Mouse (Mus musculus): Measurements from ENCODE around the gene Cbx6. TPM values are rescaled to one million over a fixed set of nuclear protein-coding genes. Genes with fewer than 3 reads are reported as not detected.

Cbx6 gene
- total RNA-seq, 1 experiment from 2014 or later: 19.6 TPM

GRCm38 (mm10) chr15:79774117-79775027 lies 60.1 kb downstream of the Cbx6 start:
- peak; percentile 97 for ATAC-seq (replicated peaks; ENCODE audit: low read depth, poor library complexity, severe bottlenecking)

Other genes with a start within 250 kb of the Cbx6 start
- 1.8 and 2.1 TPM in 2 replicates for gene Dmc1, start 229.6 kb downstream of the Cbx6 start, total RNA-seq (2017)
- 2.8 and 2.9 TPM in 2 replicates for gene Fam227a, start 175.7 kb downstream of the Cbx6 start, total RNA-seq (2017)
- 46.7 and 51.4 TPM in 2 replicates for gene Cby1, start 175.5 kb downstream of the Cbx6 start, total RNA-seq (2017)
- 92.2 and 93.2 TPM in 2 replicates for gene Tomm22, start 163.8 kb downstream of the Cbx6 start, total RNA-seq (2017)
- gene Josd1, start 146.8 kb downstream of the Cbx6 start, total RNA-seq (2017): 28.5 and 40.3 TPM in 2 replicates
- gene Gtpbp1, start 143.8 kb downstream of the Cbx6 start, total RNA-seq (2017): 55.1 and 66.9 TPM in 2 replicates
- 53.7 and 73.2 TPM in 2 replicates for gene Sun2, start 92.2 kb downstream of the Cbx6 start, total RNA-seq (2017)
- 16.0 and 18.0 TPM in 2 replicates for gene Dnal4, start 56.8 kb downstream of the Cbx6 start, total RNA-seq (2017)
- 0.05 and 0.55 TPM in 2 replicates for gene Nptxr, start 29.9 kb downstream of the Cbx6 start, total RNA-seq (2017)
- not detected in 2 replicates for gene Npcd, start 451 bp downstream of the Cbx6 start, total RNA-seq (2017)
- 188 and 214 TPM in 2 replicates for gene Apobec3, start 57.0 kb upstream of the Cbx6 start, total RNA-seq (2017)
- gene Cbx7, start 136.4 kb upstream of the Cbx6 start, total RNA-seq (2017): 3.4 and 5.5 TPM in 2 replicates
- 0.10 and 0.82 TPM in 2 replicates for gene Pdgfb, start 180.3 kb upstream of the Cbx6 start, total RNA-seq (2017)

All from common myeloid progenitor, adult 5-6 weeks (primary cell).